Mouse (Mus musculus): Measurements from ENCODE around the gene Aldoart1.

The Aldoart1 gene

DNA sequence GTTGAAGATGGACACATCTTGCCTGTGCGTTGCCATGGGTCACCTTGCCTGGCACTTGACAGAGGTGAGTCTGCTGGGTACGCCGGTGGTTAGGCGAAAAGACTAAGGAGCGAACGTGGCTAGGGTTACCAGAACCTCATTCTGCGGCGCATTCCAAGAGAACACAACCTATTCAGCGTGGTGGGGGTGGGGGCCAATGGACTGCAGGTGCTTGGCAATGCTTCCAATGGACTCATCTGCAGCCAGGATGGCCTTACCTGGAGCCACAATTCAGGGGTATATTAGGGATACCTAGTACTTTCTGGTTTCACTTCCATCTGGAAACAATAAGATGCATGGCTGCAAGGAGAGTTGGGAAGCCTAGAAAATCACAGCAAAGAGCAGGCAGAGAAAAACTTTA, at the start of gene Aldoart1:
TSS of gene Aldoart1 (minus strand) at position 101 of the 400 bp plus-strand sequence.
- DNase-seq: no peak

DNA sequence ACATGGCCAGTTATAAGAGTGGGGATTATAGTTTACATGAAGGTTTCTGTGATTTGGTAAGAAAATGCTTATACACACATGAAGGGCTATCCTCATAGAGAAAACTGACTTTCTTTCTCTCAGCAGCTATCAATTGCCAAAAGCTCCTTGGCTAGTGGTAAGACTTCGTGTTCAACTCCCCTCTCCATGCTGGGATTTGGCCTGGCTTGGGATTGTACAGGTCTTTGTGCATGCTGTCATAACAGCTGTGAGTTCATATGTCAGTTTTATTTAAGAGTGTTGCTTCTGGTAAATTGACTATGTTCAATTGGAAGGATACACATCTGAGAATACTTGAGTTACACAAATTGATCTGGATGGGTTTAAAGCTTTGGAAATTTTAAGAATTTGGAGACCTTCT, 49.1 kb upstream of the Aldoart1 start:
- no peak for DNase-seq

DNA sequence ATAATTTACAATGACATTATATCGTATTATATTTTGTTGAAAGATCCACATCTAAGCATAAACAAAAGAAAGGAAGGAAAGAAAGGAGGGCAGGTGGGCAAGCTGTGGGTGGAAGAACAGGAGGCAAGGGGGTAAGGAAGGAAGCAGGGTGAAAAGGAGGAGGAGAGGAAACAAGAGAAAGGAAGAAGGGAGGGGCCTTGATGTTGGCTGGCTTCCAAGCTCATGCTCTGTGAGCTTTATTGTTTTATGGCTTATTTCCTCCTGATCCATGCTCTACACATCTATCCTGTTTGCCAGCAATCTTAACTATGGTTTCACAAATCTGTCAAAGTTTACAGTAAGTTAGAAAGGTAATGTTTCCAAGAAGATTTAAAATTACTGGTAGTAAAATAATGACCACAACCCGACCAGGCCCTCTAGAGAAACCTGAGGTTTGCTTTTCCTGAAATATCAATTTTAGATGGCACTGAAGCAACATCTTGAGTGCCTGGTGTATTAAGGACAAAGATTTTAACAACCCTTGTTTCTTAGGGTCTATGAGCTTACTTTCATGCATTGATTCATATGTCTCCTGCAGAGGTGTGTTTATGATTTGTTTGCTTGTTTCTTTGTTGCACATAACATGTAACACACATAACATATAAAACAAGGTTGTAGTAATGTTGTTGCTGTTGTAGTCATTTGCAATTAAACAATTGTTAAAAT, 13.1 kb upstream of the Aldoart1 start:
- peak; percentile 37 for DNase-seq

DNA sequence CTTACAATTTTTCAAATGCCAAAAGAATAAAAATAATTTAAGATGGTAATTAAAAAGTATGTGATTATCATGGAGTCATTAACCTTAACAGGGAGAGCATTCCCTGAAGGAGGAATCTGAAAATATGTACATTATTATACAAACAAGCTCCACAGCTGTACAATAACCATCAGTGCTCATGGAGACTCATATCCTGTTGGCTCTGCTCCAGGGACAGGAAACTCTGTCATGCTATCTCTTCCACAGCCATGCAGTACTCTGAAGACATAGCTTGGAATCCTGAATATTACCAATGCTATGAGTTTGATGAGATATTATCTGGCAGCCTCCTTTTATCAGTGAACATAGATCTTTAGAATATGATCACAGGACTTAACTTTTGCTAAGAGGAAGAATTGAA, 8.2 kb downstream of the Aldoart1 start:
- no peak for DNase-seq

DNA sequence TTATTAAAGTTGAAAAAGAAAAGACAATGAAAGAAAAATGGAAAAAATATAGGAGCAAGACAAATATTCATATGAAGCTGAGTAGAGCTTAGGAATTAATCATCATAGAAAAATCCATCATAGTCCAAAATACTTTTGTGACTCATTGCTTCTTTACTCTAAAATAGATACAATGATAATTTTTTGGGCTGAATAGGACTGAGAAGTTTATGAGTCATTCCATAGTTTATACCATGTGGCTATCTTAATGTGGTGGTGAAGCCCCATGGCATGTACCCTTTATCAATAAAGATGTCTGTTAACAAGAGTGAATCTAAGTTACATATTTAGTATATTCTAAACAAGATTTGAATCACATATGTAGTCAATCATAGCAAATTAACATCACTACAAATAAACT, 9.4 kb downstream of the Aldoart1 start:
- no peak for DNase-seq

DNA sequence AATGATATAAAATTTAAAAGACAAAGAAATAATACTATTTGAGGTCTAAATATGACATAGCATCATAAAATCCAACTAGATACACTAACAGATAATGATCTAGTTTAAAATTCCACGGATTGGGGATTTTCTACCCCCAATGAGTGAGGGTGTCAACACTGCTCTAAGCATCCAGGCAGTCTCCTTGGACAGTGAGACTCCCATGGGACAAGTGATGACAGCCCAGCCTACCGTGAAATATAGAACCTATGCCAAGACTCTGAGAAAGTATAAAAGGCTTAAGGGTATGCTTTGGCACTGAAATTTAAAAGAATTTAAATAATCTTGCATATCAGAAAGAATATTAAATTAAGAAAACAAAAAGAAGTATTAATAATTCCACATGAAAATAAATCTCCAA, 16.0 kb downstream of the Aldoart1 start:
- no peak for DNase-seq

DNA sequence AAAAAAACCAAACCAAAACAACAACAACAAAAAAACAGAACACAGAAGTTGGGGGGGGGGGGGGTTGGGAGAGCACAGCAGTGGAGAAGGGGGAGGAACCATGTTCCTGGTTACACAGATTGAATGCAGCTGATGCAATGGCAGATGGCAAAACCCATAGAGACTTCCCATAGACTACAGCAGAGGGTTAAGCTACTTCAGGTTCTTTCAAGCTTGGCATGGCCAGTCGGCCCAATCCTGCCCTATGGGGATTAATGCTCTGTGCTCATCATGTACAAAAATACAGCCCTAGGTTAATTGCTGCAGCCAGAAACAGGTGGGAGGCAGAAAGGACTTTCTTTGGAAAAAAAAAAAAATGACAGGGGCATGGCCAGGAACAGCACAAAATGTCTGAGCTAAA, 17.0 kb downstream of the Aldoart1 start:
- DNase-seq: no peak

DNA sequence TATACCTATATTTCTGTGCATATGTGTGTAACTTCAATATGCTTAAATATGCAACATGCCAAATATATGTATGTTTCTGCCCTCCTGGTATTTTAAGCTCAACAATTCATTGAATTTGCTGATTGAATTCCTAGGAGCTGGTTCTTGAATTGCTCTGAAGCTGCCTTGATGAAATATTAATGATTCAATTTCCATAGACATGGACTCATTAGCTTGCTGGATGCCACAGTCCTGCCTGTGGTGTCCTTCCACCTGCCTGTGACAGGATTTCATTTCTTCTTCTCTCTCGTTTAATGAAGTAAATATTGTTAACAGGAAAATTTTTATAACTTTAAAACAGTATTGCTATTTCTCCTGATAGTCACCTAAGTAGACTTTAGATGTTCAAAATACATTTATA, 51.6 kb downstream of the Aldoart1 start:
- no peak for DNase-seq
